Mouse (Mus musculus) embryonic facial prominence, embryonic 14.5 days (tissue): ENCODE measurements at regions not wholly inside any gene's neighbourhood (a gene's known extent, or its start where the extent isn't known, plus 50 kb on each side); places are given as distances from the start of the nearest gene placed in this dataset.

ENCODE experiments used
- ATAC-seq: fragments of 200-750 bp; cut with Nextera tagmentation; 2 replicates; pipeline ENCODE4 v1.8.0; 2017; ENCODE audit warnings: low read depth, moderate number of reproducible peaks, moderate TSS enrichment
- DNase-seq: peaks from one replicate; pipeline ENCODE4 v3.0.0-alpha.2; 2015; ENCODE audit warnings: low spot score
- H3K27ac ChIP-seq: fragments of 300-500 bp; sonication (generic); replicated peaks from 2 replicates; pipeline ENCODE4 v1.5.1; 2014; ENCODE audit warnings: low read depth, mild to moderate bottlenecking, low read length, moderate library complexity
- H3K27me3 ChIP-seq: fragments of 300-500 bp; sonication (generic); replicated peaks from 2 replicates; pipeline ENCODE4 v1.6.1; 2014; ENCODE audit warnings: low read length; ENCODE audit not compliant: control insufficient read depth, insufficient read depth
- H3K36me3 ChIP-seq: fragments of 300-500 bp; sonication (generic); 2 replicates; pipeline ENCODE4 v1.6.1; 2014; ENCODE audit warnings: low read length, mixed read lengths; ENCODE audit not compliant: control insufficient read depth, insufficient read depth
- H3K4me1 ChIP-seq: fragments of 300-500 bp; sonication (generic); 2 replicates; pipeline ENCODE4 v1.6.1; 2014; ENCODE audit warnings: antibody characterized with exemption, low read length; ENCODE audit not compliant: control insufficient read depth, insufficient read depth
- H3K4me2 ChIP-seq: fragments of 300-500 bp; sonication (generic); 2 replicates; pipeline ENCODE4 v1.6.1; 2014; ENCODE audit warnings: low read depth, mild to moderate bottlenecking, low read length, moderate library complexity, mixed read lengths
- H3K4me3 ChIP-seq: fragments of 300-500 bp; sonication (generic); 2 replicates; pipeline ENCODE4 v1.5.1; 2014; ENCODE audit warnings: low read depth, mild to moderate bottlenecking, low read length
- H3K9ac ChIP-seq: fragments of 300-500 bp; sonication (generic); 2 replicates; pipeline ENCODE4 v1.6.1; 2014; ENCODE audit warnings: low read depth, mild to moderate bottlenecking, low read length, moderate library complexity, mixed read lengths
- H3K9me3 ChIP-seq: fragments of 300-500 bp; sonication (generic); 2 replicates; pipeline ENCODE4 v1.6.1; 2016; ENCODE audit warnings: low read length; ENCODE audit not compliant: control insufficient read depth
- WGBS: fragments of 180-500 bp; shearing (Covaris S2); extraction: QIAGEN DNeasy Blood & Tissue Kit; methylation state at CpG from one replicate; pipeline ENCODE4 v1.1.7; 2014; 5-methylcytosine and 5-hydroxymethylcytosine counted together

DNA sequence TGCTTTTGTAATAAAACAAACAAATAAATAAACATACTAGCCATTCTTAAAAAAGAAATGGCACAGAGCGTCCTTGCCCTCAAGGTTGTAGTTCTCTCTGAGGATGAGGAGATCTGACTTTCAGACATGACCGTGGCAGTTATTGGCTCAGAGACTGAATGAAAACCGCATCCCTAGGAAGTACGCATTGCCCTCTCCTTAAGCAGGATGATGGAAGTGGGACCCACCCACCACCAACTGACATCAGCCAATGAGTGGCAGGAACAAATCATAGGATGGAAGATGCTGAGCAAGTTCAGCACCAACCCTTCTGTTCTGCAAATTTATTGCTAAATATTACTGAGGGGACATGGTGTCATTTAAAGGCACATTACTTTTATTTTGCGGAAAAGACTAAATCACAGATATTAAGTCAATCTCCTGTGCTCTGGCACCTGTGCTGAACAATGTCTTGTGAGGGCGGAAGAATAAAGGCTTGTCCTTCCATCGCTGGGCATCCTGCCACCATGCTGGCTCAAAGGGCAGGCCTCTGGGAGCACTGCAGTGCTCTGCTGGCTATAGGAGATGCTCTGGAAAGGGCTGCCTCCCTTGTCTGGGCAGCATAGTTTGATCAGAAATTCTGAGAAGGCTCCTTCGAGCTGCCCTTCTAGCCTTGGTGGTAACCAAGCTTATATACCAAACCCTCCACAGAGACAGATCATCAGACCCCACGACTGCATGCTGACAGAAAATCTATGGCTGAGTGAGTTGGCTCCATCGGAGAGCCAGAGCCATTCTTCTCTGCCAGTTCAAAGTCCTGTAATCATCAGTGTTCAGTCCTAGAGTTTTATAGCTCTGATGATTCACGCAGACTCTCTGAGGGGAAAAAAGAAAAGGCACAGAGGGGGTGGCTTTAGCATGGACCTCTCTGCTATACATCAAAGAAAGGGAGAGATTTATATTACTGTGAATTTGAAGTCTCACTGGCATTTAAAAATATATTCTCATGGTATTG lies 86.3 kb upstream of the Osmr start:
- ATAC-seq (no peak), DNase-seq (no peak)
- H3K27me3 ChIP-seq = no peaks in the 10 kb centered on the region
- H3K9me3 ChIP-seq = no peaks in the 10 kb centered on the region
- no peaks in the 10 kb centered on the region for H3K36me3 ChIP-seq
- no peak overlapping the region for H3K27ac ChIP-seq
- H3K9ac ChIP-seq = no peak overlapping the region
- WGBS = 76% methylated on average over 11 of the region's 11 CpGs
- peaks cover 6% of the 10 kb centered on the region; the same call in 1 of the 2 replicates for H3K4me1 ChIP-seq
- H3K4me3 ChIP-seq = no peak overlapping the region
- no peak overlapping the region for H3K4me2 ChIP-seq

DNA sequence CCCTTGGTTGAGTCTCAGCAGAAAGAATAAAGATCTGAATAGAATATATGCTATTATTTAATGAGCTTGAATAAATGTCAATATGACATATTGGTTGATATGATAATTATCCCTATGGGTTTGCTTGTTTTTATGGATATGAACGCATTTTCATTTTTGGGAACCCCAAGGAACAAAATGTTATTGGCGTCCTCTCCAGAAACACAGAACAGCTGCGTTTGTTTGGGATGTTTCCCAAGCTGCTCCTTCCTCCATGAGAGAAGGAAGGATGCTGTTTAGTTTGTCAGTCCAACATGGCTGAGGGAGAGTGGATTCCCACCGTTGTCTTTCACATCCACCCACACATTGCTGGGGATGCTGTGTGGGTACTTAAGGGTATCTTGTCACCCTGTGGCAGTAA lies 89.9 kb upstream of the Osmr start:
- H3K4me1 ChIP-seq = peaks cover 6% of the 10 kb centered on the region; the same call in 1 of the 2 replicates
- no peak overlapping the region for H3K4me3 ChIP-seq
- 80% methylated on average over 4 of the region's 4 CpGs for WGBS
- no peaks in the 10 kb centered on the region for H3K36me3 ChIP-seq
- DNase-seq = no peak
- no peak overlapping the region for H3K4me2 ChIP-seq
- H3K9ac ChIP-seq = no peak overlapping the region
- no peaks in the 10 kb centered on the region for H3K9me3 ChIP-seq
- no peaks in the 10 kb centered on the region for H3K27me3 ChIP-seq
- H3K27ac ChIP-seq = no peak overlapping the region
- no peak for ATAC-seq

DNA sequence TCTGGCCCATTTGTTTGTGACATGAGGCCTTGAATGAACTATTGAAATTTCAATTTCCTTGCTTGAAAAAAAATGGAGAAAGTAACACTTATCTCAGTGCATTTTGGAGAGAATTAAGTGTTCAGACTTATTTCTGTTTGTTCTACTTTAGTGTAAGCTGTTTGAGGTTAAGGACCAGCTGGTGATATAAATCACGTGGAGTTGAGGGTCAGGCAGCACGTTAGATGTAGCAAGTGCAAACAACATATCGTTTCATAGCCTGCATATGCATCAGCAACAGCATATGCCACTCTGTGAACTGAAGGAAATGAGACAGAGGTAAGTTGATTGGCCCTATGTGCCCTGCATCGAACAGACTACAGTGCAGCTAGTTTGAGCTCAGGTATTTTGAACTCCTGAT lies 90.7 kb upstream of the Osmr start:
- H3K36me3 ChIP-seq = no peaks in the 10 kb centered on the region
- H3K4me3 ChIP-seq = no peak overlapping the region
- WGBS = 73% methylated on average over 4 of the region's 4 CpGs
- DNase-seq (no peak), ATAC-seq (no peak)
- H3K4me2 ChIP-seq = no peak overlapping the region
- H3K27ac ChIP-seq = no peak overlapping the region
- peaks cover 6% of the 10 kb centered on the region; the same call in 1 of the 2 replicates for H3K4me1 ChIP-seq
- H3K9ac ChIP-seq = no peak overlapping the region
- H3K27me3 ChIP-seq = no peaks in the 10 kb centered on the region
- no peaks in the 10 kb centered on the region for H3K9me3 ChIP-seq

- no peak for DNase-seq
- no peak for ATAC-seq
- WGBS = 55% methylated on average over 4 of the region's 4 CpGs
- no peaks in the 10 kb centered on the region for H3K27me3 ChIP-seq
- no peak overlapping the region for H3K4me3 ChIP-seq
- no peak overlapping the region for H3K27ac ChIP-seq
- H3K36me3 ChIP-seq = no peaks in the 10 kb centered on the region
- H3K4me2 ChIP-seq = no peak overlapping the region
- no peaks in the 10 kb centered on the region for H3K4me1 ChIP-seq
- H3K9ac ChIP-seq = no peak overlapping the region
- no peaks in the 10 kb centered on the region for H3K9me3 ChIP-seq
Measured at GRCm38 (mm10) chr15:6974410-6974809, 99.6 kb upstream of the Osmr start.

DNA sequence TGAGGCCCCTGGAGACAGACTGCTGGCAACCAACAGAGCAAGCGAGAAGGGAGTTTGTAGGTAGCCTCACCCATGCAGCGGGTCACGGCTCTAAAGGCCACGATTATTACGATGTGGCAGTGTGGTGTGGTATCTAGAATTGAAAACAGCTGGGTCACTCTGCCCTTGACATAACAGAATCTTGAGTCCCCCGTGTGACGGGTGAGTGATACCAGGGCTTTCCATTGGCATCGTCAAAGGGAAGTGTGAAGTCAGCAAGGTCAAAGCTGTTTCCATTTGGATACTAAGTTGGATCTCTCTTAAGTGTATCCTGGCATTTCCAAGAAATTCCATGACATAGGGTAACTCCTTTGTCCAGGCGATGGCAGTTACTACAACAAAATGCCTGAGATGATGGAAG lies 106.7 kb upstream of the Osmr start:
- H3K9ac ChIP-seq = no peak overlapping the region
- H3K4me1 ChIP-seq = no peaks in the 10 kb centered on the region
- no peak overlapping the region for H3K4me2 ChIP-seq
- no peak overlapping the region for H3K4me3 ChIP-seq
- no peaks in the 10 kb centered on the region for H3K27me3 ChIP-seq
- WGBS = 65% methylated on average over 9 of the region's 9 CpGs
- ATAC-seq = no peak
- H3K36me3 ChIP-seq = no peaks in the 10 kb centered on the region
- no peaks in the 10 kb centered on the region for H3K9me3 ChIP-seq
- no peak for DNase-seq
- H3K27ac ChIP-seq = no peak overlapping the region

GRCm38 (mm10) chr15:6983320-6983719 lies 107.1 kb upstream of the Lifr start:
- Histone ChIP-seq H3K9ac (no peak overlapping the region), H3K27me3 (no peaks in the 10 kb centered on the region), H3K36me3 (no peaks in the 10 kb centered on the region), H3K9me3 (no peaks in the 10 kb centered on the region), H3K4me1 (no peaks in the 10 kb centered on the region), H3K4me2 (no peak overlapping the region), H3K4me3 (no peak overlapping the region), H3K27ac (no peak overlapping the region)
- ATAC-seq (no peak), DNase-seq (no peak)
- 72% methylated on average over 3 of the region's 3 CpGs for WGBS

GRCm38 (mm10) chr15:6988187-6988586 lies 102.2 kb upstream of the Lifr start:
- no peak for DNase-seq
- ATAC-seq = no peak
- no peaks in the 10 kb centered on the region for H3K36me3 ChIP-seq
- 60% methylated on average over 3 of the region's 3 CpGs for whole genome bisulfite sequencing
- H3K4me3 ChIP-seq = no peak overlapping the region
- H3K4me1 ChIP-seq = no peaks in the 10 kb centered on the region
- H3K27ac ChIP-seq = no peak overlapping the region
- H3K9ac ChIP-seq = no peak overlapping the region
- no peaks in the 10 kb centered on the region for H3K9me3 ChIP-seq
- H3K4me2 ChIP-seq = no peak overlapping the region
- H3K27me3 ChIP-seq = no peaks in the 10 kb centered on the region

GRCm38 (mm10) chr15:6989094-6989493 lies 101.3 kb upstream of the Lifr start:
- DNase-seq (no peak), ATAC-seq (no peak)
- no peak overlapping the region for H3K4me2 ChIP-seq
- H3K4me1 ChIP-seq = no peaks in the 10 kb centered on the region
- no peaks in the 10 kb centered on the region for H3K9me3 ChIP-seq
- no peaks in the 10 kb centered on the region for H3K36me3 ChIP-seq
- 85% methylated on average over 6 of the region's 6 CpGs for WGBS
- no peak overlapping the region for H3K9ac ChIP-seq
- no peaks in the 10 kb centered on the region for H3K27me3 ChIP-seq
- H3K27ac ChIP-seq = no peak overlapping the region
- no peak overlapping the region for H3K4me3 ChIP-seq

DNA sequence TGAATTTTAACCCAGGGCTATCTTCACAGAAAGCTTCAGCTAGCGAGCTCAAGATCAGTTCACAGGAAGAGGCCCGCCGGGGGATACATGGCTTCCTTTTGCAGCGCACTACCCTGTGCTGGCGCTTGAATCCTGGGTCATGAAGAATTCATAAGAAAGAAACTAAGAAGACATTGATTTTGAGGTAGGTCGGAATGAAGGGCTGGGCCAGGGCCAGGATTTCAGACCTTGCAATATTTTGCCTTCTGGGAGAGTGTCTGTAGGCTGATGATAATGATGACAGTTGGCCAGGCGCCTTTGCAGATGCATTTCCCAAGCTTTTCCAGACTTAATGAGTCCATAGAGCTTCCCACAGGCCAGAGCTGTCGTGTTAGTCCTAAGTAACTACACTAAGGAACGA lies 97.2 kb upstream of the Lifr start:
- ATAC-seq (0 out of 2 replicates have a peak, but pooled peaks have one; percentile 14), DNase-seq (peak; percentile 63)
- Histone ChIP-seq H3K4me3 (no peak overlapping the region), H3K9me3 (no peaks in the 10 kb centered on the region), H3K27me3 (no peaks in the 10 kb centered on the region), H3K27ac (no peak overlapping the region), H3K36me3 (no peaks in the 10 kb centered on the region), H3K9ac (no peak overlapping the region), H3K4me1 (no peaks in the 10 kb centered on the region), H3K4me2 (no peak overlapping the region)
- 73% methylated on average over 9 of the region's 9 CpGs for WGBS
